Mouse (Mus musculus) lung, postnatal 0 days (tissue): ENCODE results near the gene Olfr148.

Source experiments
- CTCF ChIP-seq: IDR thresholded peaks from 2 replicates; pipeline ENCODE4 v1.5.1; 2016; ENCODE audit warnings: antibody characterized with exemption, mild to moderate bottlenecking
- EP300 ChIP-seq: IDR thresholded peaks from 2 replicates; pipeline ENCODE4 v1.6.1; 2016; ENCODE audit warnings: antibody characterized with exemption, mild to moderate bottlenecking, control low read depth

DNA sequence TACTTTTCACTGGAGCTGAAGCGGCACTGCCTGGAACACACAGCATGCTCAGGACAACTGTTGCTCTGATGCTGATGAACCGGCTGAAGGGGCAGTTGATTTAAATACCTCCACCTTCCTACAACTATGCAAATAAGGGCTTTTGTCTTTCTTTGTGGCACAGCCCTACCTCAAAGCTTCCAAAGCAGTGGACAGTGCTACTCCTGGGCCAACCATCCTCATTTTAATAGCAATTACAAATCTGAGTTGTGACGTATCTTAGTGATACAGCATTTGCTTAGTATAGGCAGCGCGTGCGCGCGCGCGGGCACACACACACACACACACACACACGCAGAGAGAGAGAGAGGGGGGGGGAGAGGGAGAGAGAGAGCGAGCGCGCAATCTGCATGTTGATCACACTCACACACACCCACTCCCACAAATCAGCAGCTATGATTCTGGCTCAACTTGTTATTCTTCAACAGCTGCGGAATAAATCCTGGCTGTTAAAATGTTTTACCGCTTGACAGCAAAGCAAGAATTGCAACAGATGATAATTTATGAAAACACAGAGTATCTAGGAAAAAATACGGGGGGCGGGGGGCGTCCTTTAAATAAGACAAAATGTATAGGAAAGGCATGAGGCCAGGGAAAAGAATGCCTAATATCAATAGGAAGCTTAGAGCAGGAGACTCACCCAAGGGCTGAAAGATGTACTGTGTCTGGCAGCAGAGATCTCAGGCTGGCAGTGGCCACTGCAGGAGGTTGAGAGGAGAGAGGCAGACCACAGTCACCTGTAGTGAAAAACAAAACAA is 7.7 kb upstream of the Olfr148 start:
- TF ChIP-seq CTCF (no peak), EP300 (no peak)
